Mouse (Mus musculus) embryonic fibroblast, embryonic 13.5 days (primary cell): ENCODE data around the gene Dock9.

Experiments used
- CTCF ChIP-seq: IDR thresholded peaks from 2 replicates; pipeline ENCODE4 v1.5.1; 2011; ENCODE audit warnings: mild to moderate bottlenecking, control low read depth, low read length, moderate library complexity, borderline replicate concordance; ENCODE audit not compliant: insufficient read depth
- POLR2A ChIP-seq: IDR thresholded peaks from 2 replicates; pipeline ENCODE4 v1.6.1; 2011; ENCODE audit warnings: low read depth, mild to moderate bottlenecking, control low read depth, low read length, moderate library complexity

DNA sequence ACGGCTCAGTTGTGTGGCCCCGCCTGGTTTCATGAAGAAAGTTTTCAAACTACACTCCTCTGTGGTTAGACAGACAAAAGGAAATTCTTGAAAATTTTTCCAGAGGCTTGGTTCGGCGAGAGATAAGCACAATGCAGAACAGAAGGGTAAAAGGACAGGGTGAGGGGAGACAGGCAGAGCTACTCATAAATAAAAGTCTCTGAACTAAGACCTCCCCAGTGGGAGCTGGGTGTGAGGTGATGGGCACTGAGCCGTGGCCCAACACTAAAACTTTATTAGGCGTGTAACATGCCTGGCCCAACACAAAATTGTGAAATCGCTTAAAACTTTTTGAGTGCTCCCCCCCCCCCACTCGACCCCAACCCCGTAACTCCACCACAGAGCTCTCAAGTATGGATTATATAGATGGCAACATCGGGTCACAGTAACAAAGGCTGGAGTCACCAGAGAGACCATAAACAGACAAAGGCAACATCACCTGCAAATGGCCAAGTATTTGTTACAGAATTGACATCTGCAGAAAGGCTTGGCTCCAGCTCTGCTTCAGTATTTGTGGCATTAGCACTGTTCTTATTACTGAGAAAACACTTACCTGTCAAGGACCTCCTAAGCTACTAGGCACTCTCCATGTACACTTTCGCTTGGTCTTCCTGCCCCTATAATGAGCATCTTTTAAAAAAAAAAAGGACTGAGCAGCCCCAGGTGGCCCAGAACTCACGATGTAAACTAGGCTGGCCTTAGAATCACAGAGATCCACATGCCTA lies 138.4 kb downstream of the Dock9 start:
- no peak for TF ChIP-seq CTCF
- TF ChIP-seq POLR2A: no peak
